Mouse (Mus musculus): ENCODE measurements at regions not wholly inside any gene's neighbourhood (a gene's known extent, or its start where the extent isn't known, plus 50 kb on each side); places are given as distances from the start of the nearest gene placed in this dataset.

GRCm38 (mm10) chr1:137811981-137812380 lies 363.5 kb downstream of the Ptprc start:
- no peak for TF ChIP-seq POLR2A (IDR thresholded peaks at IDR 0.05; ENCODE audit: low read depth, low read length)
- TF ChIP-seq ELF1 (IDR thresholded peaks at IDR 0.05; ENCODE audit: low read depth, low read length), result no peak
- TF ChIP-seq CTCF (conservative IDR thresholded peaks at IDR 0.05 in 1 of 2, IDR thresholded peaks at IDR 0.05 in 1 of 2; ENCODE audit: low read depth in 2 of 2, low read length in 2 of 2), result no peak
- no peak for TF ChIP-seq EP300 (IDR thresholded peaks at IDR 0.05; ENCODE audit: low read length)
